Mouse (Mus musculus) lung, embryonic 16.5 days (tissue): ENCODE results near the gene Sirt7. TPM values are rescaled to one million over a fixed set of nuclear protein-coding genes. Genes with fewer than 3 reads are reported as not detected.

Experiments used
- microRNA-seq: library from miRNA; unstranded; fragments of <30 nt; microRNA quantifications from one replicate; pipeline ENCODE4, GENCODE M21; 2016
- polyA plus RNA-seq: library from polyadenylated mRNA; unstranded; fragments of >200 nt; fragmentation: Nextera tagmentation; extraction: Ambion mirVana; gene quantifications from 2 replicates; pipeline ENCODE4 v1.2.1, GENCODE M21; 2015

Gene Sirt7
- polyA plus RNA-seq, 1 experiment from 2014 or later, result 32.5 TPM

Small RNAs within 50 kb of the gene (microRNA-seq; reads per million reads assigned to microRNA genes)
- gene Mir6936, result not detected

Other genes with a start within 250 kb of the Sirt7 start
- 36.7 and 41.4 TPM in 2 replicates for gene Faap100, start 246.5 kb downstream of the Sirt7 start, polyA plus RNA-seq
- 25.9 and 28.2 TPM in 2 replicates for gene Nploc4, start 187.5 kb downstream of the Sirt7 start, polyA plus RNA-seq
- not detected in 2 replicates for gene Tspan10, start 182.6 kb downstream of the Sirt7 start, polyA plus RNA-seq
- gene Pde6g, start 171.7 kb downstream of the Sirt7 start, polyA plus RNA-seq, result 0.21 TPM in 1 of 2 replicates, not detected in the other
- gene Oxld1, start 167.2 kb downstream of the Sirt7 start, polyA plus RNA-seq, result 13.2 and 14.8 TPM in 2 replicates
- 34.8 and 38.1 TPM in 2 replicates for gene Ccdc137, start 167.1 kb downstream of the Sirt7 start, polyA plus RNA-seq
- gene Arl16, start 157.6 kb downstream of the Sirt7 start, polyA plus RNA-seq, result 40.3 and 44.8 TPM in 2 replicates
- 113 and 117 TPM in 2 replicates for gene Mrpl12, start 140.6 kb downstream of the Sirt7 start, polyA plus RNA-seq
- gene Slc25a10, start 133.4 kb downstream of the Sirt7 start, polyA plus RNA-seq, result 72.5 and 73.8 TPM in 2 replicates
- 1.4 and 1.7 TPM in 2 replicates for gene Gcgr, start 94.5 kb downstream of the Sirt7 start, polyA plus RNA-seq
- gene Mcrip1, start 75.5 kb downstream of the Sirt7 start, polyA plus RNA-seq, result 184 and 200 TPM in 2 replicates
- gene Ppp1r27, start 74.1 kb downstream of the Sirt7 start, polyA plus RNA-seq, result 0.95 and 2.6 TPM in 2 replicates
- gene P4hb, start 52.0 kb downstream of the Sirt7 start, polyA plus RNA-seq, result 829 and 841 TPM in 2 replicates
- gene Arhgdia, start 43.6 kb downstream of the Sirt7 start, polyA plus RNA-seq, result 654 and 680 TPM in 2 replicates
- 82.6 and 266 TPM in 2 replicates for gene Alyref, start 26.9 kb downstream of the Sirt7 start, polyA plus RNA-seq
- 215 and 224 TPM in 2 replicates for gene Anapc11, start 26.8 kb downstream of the Sirt7 start, polyA plus RNA-seq
- 1.5 and 1.6 TPM in 2 replicates for gene Npb, start 16.8 kb downstream of the Sirt7 start, polyA plus RNA-seq
- 104 and 117 TPM in 2 replicates for gene Pcyt2, start 7.3 kb downstream of the Sirt7 start, polyA plus RNA-seq
- 13.2 and 15.0 TPM in 2 replicates for gene Mafg, start 8.4 kb upstream of the Sirt7 start, polyA plus RNA-seq
- 22.4 and 23.4 TPM in 2 replicates for gene Pycr1, start 18.5 kb upstream of the Sirt7 start, polyA plus RNA-seq
- 0.97 and 1.1 TPM in 2 replicates for gene Myadml2, start 22.9 kb upstream of the Sirt7 start, polyA plus RNA-seq
- gene Notum, start 35.9 kb upstream of the Sirt7 start, polyA plus RNA-seq, result 3.2 and 4.0 TPM in 2 replicates
- 127 and 133 TPM in 2 replicates for gene Aspscr1, start 47.7 kb upstream of the Sirt7 start, polyA plus RNA-seq
- 156 and 170 TPM in 2 replicates for gene Cenpx, start 88.5 kb upstream of the Sirt7 start, polyA plus RNA-seq
- 58.2 and 63.9 TPM in 2 replicates for gene Lrrc45, start 88.7 kb upstream of the Sirt7 start, polyA plus RNA-seq
- 53.5 and 54.2 TPM in 2 replicates for gene Rac3, start 96.2 kb upstream of the Sirt7 start, polyA plus RNA-seq
- 69.5 and 92.2 TPM in 2 replicates for gene Dcxr, start 102.0 kb upstream of the Sirt7 start, polyA plus RNA-seq
- gene Cbr2, start 106.9 kb upstream of the Sirt7 start, polyA plus RNA-seq, result 194 and 348 TPM in 2 replicates
- 3.9 and 5.0 TPM in 2 replicates for gene Hmga1b, start 137.6 kb upstream of the Sirt7 start, polyA plus RNA-seq
- 39.3 and 43.0 TPM in 2 replicates for gene Rfng, start 159.0 kb upstream of the Sirt7 start, polyA plus RNA-seq
- gene Gps1, start 159.0 kb upstream of the Sirt7 start, polyA plus RNA-seq, result 187 and 188 TPM in 2 replicates
- 74.0 and 80.9 TPM in 2 replicates for gene Dus1l, start 171.2 kb upstream of the Sirt7 start, polyA plus RNA-seq
- gene Fasn, start 199.3 kb upstream of the Sirt7 start, polyA plus RNA-seq, result 50.6 and 53.5 TPM in 2 replicates